ENCODE assay signal across 8 mouse cellular contexts in genomic region chr12:86948627-86949026, GRCm38 (mm10). TPM values are rescaled to one million over a fixed set of nuclear protein-coding genes. Genes with fewer than 3 reads are reported as not detected.
A peak's percentile ranks its signal among the peaks of the same experiment; 100 is the strongest.
DNase-seq lines count a peak whose midpoint lies in the region; ATAC-seq and TF ChIP-seq lines count a peak whose summit lies in the region.

No protein-coding gene starts in this region.

- peaks cover 8% of the 10 kb centered on the region; the same call in 1 of the 2 replicates for H3K36me3 ChIP-seq in lung, embryonic 14.5 days (ENCODE audit: insufficient read depth)

- WGBS in lung, embryonic 14.5 days: 19% methylated on average over 6 of the region's 6 CpGs

- no peak for TF ChIP-seq CTCF in layer of hippocampus, adult 2 months (conservative IDR thresholded peaks at IDR 0.05)
- no peak for TF ChIP-seq CTCF in lung, embryonic 14.5 days (IDR thresholded peaks at IDR 0.05; ENCODE audit: low read depth)

- H3K4me1 ChIP-seq in lung, embryonic 14.5 days (ENCODE audit: insufficient read depth): peaks cover 15% of the 10 kb centered on the region

- H3K4me2 ChIP-seq in lung, embryonic 14.5 days: peak overlapping the region; percentile 86

- H3K27ac ChIP-seq in layer of hippocampus, adult 2 months: peak overlapping the region; percentile 99
- H3K27ac ChIP-seq in lung, embryonic 14.5 days (ENCODE audit: low read depth): no peak overlapping the region

- no peaks in the 10 kb centered on the region for H3K9me3 ChIP-seq in lung, embryonic 14.5 days (ENCODE audit: low read depth, low read length)

- ATAC-seq in lung, embryonic 14.5 days (ENCODE audit: insufficient read depth): no peak
- no peak for ATAC-seq in megakaryocyte progenitor cell, adult 5-6 weeks (replicated peaks; ENCODE audit: poor library complexity)

- no peak for DNase-seq in layer of hippocampus, adult 2 months (ENCODE audit: low spot score in 2 of 2)
- DNase-seq in layer of hippocampus, postnatal 36 days: no peak
- DNase-seq in cerebellum, adult 9-10 months: peak; percentile 87
- DNase-seq in heart, postnatal 10 days: peak; percentile 55
- peak; percentile 80 for DNase-seq in lung, embryonic 14.5 days
- DNase-seq in left cerebral cortex, adult 9 months (ENCODE audit: low spot score in 2 of 2): no peak
- no peak for DNase-seq in ovary, postnatal 36 days (ENCODE audit: low spot score)

- no peak overlapping the region for H3K9ac ChIP-seq in lung, embryonic 14.5 days

- no peaks in the 10 kb centered on the region for H3K27me3 ChIP-seq in lung, embryonic 14.5 days (ENCODE audit: insufficient read depth, low read length)

- intact Hi-C loops in heart, postnatal 10 days (cut with DNase I): no loop called here

- peak overlapping the region; percentile 69 for H3K4me3 ChIP-seq in layer of hippocampus, adult 2 months
- peak overlapping the region; percentile 71; the same call in 1 of the 2 replicates for H3K4me3 ChIP-seq in lung, embryonic 14.5 days (ENCODE audit: low read depth, low read length)

RNA-seq across cellular contexts. Expression of gene Cipc, which starts 1.8 kb away (rescaled TPM):
- total RNA-seq in layer of hippocampus, adult 2 months (2021): 10 to 100 TPM; 73.4 to 83.6 TPM
- total RNA-seq in layer of hippocampus, postnatal 36 days (2021): 10 to 100 TPM; 66.6 to 72.9 TPM
- total RNA-seq in heart, postnatal 10 days (2021): 10 to 100 TPM; 36.5 to 45.1 TPM
- polyA plus RNA-seq in lung, embryonic 14.5 days (2014; fragmentation: Nextera tagmentation; extraction: Ambion mirVana): 22.4 and 24.3 TPM in 2 replicates
- 16.7 and 22.0 TPM in 2 replicates for total RNA-seq in megakaryocyte progenitor cell, adult 5-6 weeks (2015)
- total RNA-seq in megakaryocyte progenitor cell, adult 5-6 weeks (2017): 17.6 and 23.7 TPM in 2 replicates

RNA-seq across cellular contexts. Expression of gene Zdhhc22, which starts 41.6 kb away (rescaled TPM):
- 1 to 10 TPM; 8.6 to 9.0 TPM for total RNA-seq in layer of hippocampus, adult 2 months (2021)
- total RNA-seq in layer of hippocampus, postnatal 36 days (2021): 10 to 100 TPM in 1 of 2 experiments, 1 to 10 TPM in 1; 6.8 to 10.6 TPM
- total RNA-seq in heart, postnatal 10 days (2021): not detected
- polyA plus RNA-seq in lung, embryonic 14.5 days (2014; fragmentation: Nextera tagmentation; extraction: Ambion mirVana): 0.05 TPM in 1 of 2 replicates, not detected in the other
- total RNA-seq in megakaryocyte progenitor cell, adult 5-6 weeks (2015): not detected in 2 replicates
- total RNA-seq in megakaryocyte progenitor cell, adult 5-6 weeks (2017): not detected in 2 replicates

Comparison
In these comparisons a context has a peak if more than half of its experiments do, and no peak if none do; other contexts are left out.
1. DNase-seq: peak in cerebellum, adult 9-10 months (single experiment), heart, postnatal 10 days (2 of 2) and lung, embryonic 14.5 days (single experiment); none in layer of hippocampus, adult 2 months (0 of 2), layer of hippocampus, postnatal 36 days (0 of 2), left cerebral cortex, adult 9 months (0 of 2) and ovary, postnatal 36 days (single experiment).
2. RNA of gene Zdhhc22, which starts 41.6 kb away (total RNA-seq): 6.8 to 10.6 TPM in layer of hippocampus, postnatal 36 days and 8.6 to 9.0 TPM in layer of hippocampus, adult 2 months; not detected in heart, postnatal 10 days and not detected in megakaryocyte progenitor cell, adult 5-6 weeks; every median in the first group is over 4 times any median in the second.